Mouse (Mus musculus) MEL (cell line): ENCODE results near the gene Impdh2.

Experiments used
- BHLHE40 ChIP-seq: IDR thresholded peaks from 2 replicates; pipeline ENCODE4 v1.6.1; 2012; ENCODE audit warnings: low read depth, mild to moderate bottlenecking, inconsistent platforms, low read length, improper control_type of control experiment, borderline replicate concordance
- CHD2 ChIP-seq: IDR thresholded peaks from 2 replicates; pipeline ENCODE4 v1.6.1; 2011; ENCODE audit warnings: low read length, improper control_type of control experiment
- CTCF ChIP-seq, 3 experiments: IDR thresholded peaks in 2 of 3; conservative IDR thresholded peaks in 1 of 3; 2 replicates each; pipeline ENCODE4 v1.5.1; 2011 to 2012; ENCODE audit warnings: low read length in 3 of 3, low read depth in 2 of 3, mild to moderate bottlenecking in 2 of 3, improper control_type of control experiment in 1 of 3, inconsistent platforms in 1 of 3, mixed read lengths in 1 of 3, moderate library complexity in 1 of 3; ENCODE audit not compliant: control insufficient read depth in 1 of 3, insufficient read depth in 1 of 3, poor library complexity in 1 of 3, severe bottlenecking in 1 of 3
- GABPA ChIP-seq: IDR thresholded peaks from 2 replicates; pipeline ENCODE4 v1.6.1; 2012; ENCODE audit warnings: low read depth, mild to moderate bottlenecking, inconsistent platforms, low read length, improper control_type of control experiment, moderate library complexity
- HCFC1 ChIP-seq: IDR thresholded peaks from 2 replicates; pipeline ENCODE4 v1.6.1; 2012; ENCODE audit warnings: low read depth, mild to moderate bottlenecking, inconsistent platforms, low read length, improper control_type of control experiment, moderate library complexity
- JUND ChIP-seq: IDR thresholded peaks from 2 replicates; pipeline ENCODE4 v1.6.1; 2011; ENCODE audit warnings: low read depth, mild to moderate bottlenecking, improper control_type of control experiment, low read length
- MAFK ChIP-seq: IDR thresholded peaks from 2 replicates; pipeline ENCODE4 v1.6.1; 2011; ENCODE audit warnings: low read depth, mild to moderate bottlenecking, low read length, improper control_type of control experiment, borderline replicate concordance
- NELFE ChIP-seq: IDR thresholded peaks from 2 replicates; pipeline ENCODE4 v1.6.1; 2011; ENCODE audit warnings: low read depth, low read length, improper control_type of control experiment
- POLR2A ChIP-seq, 2 experiments: IDR thresholded peaks; 2 replicates each; pipeline ENCODE4 v1.6.1; 2011 to 2012; ENCODE audit warnings: low read length in 2 of 2, mild to moderate bottlenecking in 2 of 2, control low read depth in 1 of 2, improper control_type of control experiment in 1 of 2, low read depth in 1 of 2, moderate library complexity in 1 of 2; ENCODE audit not compliant: control insufficient read depth in 1 of 2, insufficient read depth in 1 of 2, poor library complexity in 1 of 2
- SMC3 ChIP-seq: IDR thresholded peaks from 2 replicates; pipeline ENCODE4 v1.6.1; 2011; ENCODE audit warnings: low read depth, low read length, improper control_type of control experiment
- TBP ChIP-seq: IDR thresholded peaks from 2 replicates; pipeline ENCODE4 v1.8.0; 2011; ENCODE audit warnings: low read depth, low read length, improper control_type of control experiment
- USF1 ChIP-seq: IDR thresholded peaks from 2 replicates; pipeline ENCODE4 v1.6.1; 2014; ENCODE audit warnings: low read depth, mild to moderate bottlenecking, inconsistent platforms, low read length, improper control_type of control experiment, moderate library complexity
- ZMIZ1 ChIP-seq: IDR thresholded peaks from 2 replicates; pipeline ENCODE4 v1.6.1; 2012; ENCODE audit warnings: low read depth, mild to moderate bottlenecking, inconsistent platforms, low read length, improper control_type of control experiment, moderate library complexity
- ZNF384 ChIP-seq: IDR thresholded peaks from 2 replicates; pipeline ENCODE4 v1.6.1; 2012; ENCODE audit warnings: low read depth, mild to moderate bottlenecking, inconsistent platforms, low read length, improper control_type of control experiment

GRCm38 (mm10) chr9:108589229-108589628 lies 29.1 kb downstream of the Impdh2 start:
- no peak for TF ChIP-seq POLR2A (IDR thresholded peaks at IDR 0.05; ENCODE audit: control insufficient read depth in 1 of 2, insufficient read depth in 1 of 2, low read depth in 1 of 2, low read length in 2 of 2, poor library complexity in 1 of 2)
- TF ChIP-seq ZMIZ1 = no peak
- no peak for TF ChIP-seq NELFE
- no peak for TF ChIP-seq MAFK
- TF ChIP-seq USF1 = peak; percentile 72; the same call in 1 of the 2 replicates
- TF ChIP-seq CTCF (IDR thresholded peaks at IDR 0.05 in 2 of 3, conservative IDR thresholded peaks at IDR 0.05 in 1 of 3; ENCODE audit: control insufficient read depth in 1 of 3, insufficient read depth in 1 of 3, low read depth in 2 of 3, low read length in 3 of 3, poor library complexity in 1 of 3, severe bottlenecking in 1 of 3) = peak in 2 of 3 experiments; percentile 8 to 47; a peak in 2 of 6 replicates
- no peak for TF ChIP-seq JUND
- TF ChIP-seq BHLHE40 = no peak
- TF ChIP-seq GABPA = no peak
- TF ChIP-seq HCFC1 = no peak
- TF ChIP-seq ZNF384 = no peak
- TF ChIP-seq TBP = no peak
- TF ChIP-seq SMC3 = no peak
- no peak for TF ChIP-seq CHD2
